Mouse (Mus musculus) bone marrow macrophage, adult 2 months (primary cell): ENCODE data around the gene 4930426L09Rik.

ENCODE experiments used
- CTCF ChIP-seq: IDR thresholded peaks from 2 replicates; pipeline ENCODE4 v1.5.1; 2012; ENCODE audit warnings: low read depth, mild to moderate bottlenecking, low read length, moderate library complexity
- POLR2A ChIP-seq: IDR thresholded peaks from 2 replicates; pipeline ENCODE4 v1.6.1; 2012; ENCODE audit warnings: mild to moderate bottlenecking, low read depth, low read length, borderline replicate concordance

DNA sequence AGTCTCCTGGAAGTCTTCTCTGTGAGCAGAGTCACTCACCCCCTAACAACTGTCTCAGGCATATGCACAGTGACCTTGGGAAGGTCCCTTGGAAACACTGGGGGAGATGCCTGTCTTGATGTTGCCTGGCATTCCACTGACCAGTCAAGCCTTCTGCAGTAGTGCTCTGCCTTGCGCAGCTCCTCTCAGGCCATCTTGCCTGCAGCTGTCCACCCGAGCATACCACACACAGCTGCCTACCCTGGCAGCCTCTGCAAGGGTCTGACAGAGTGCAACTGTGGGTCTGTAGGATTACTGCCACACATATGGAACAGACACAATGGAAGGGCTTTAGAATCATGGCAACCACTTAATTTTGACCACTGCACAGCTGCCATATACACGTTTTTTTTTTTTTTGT is 33.0 kb upstream of the 4930426L09Rik start:
- no peak for TF ChIP-seq CTCF
- TF ChIP-seq POLR2A, result no peak
